Mouse (Mus musculus): ENCODE results near the gene Shmt1. TPM values are rescaled to one million over a fixed set of nuclear protein-coding genes. Genes with fewer than 3 reads are reported as not detected.

Shmt1 gene
- polyA plus RNA-seq, 1 experiment: 6.6 TPM

GRCm38 (mm10) chr11:60811054-60811460, 461 bp downstream of the Shmt1 start:
- H3K27me3 ChIP-seq (ENCODE audit: control insufficient read depth, insufficient read depth, insufficient read length): no peaks in the 10 kb centered on the region
- no peaks in the 10 kb centered on the region for H3K79me2 ChIP-seq (ENCODE audit: control insufficient read depth, insufficient read depth)
- TF ChIP-seq CEBPB (IDR thresholded peaks at IDR 0.05; ENCODE audit: insufficient read depth, poor library complexity, severe bottlenecking): no peak
- peak; percentile 41 for TF ChIP-seq POLR2A (IDR thresholded peaks at IDR 0.05; ENCODE audit: insufficient read length, low read depth)
- TF ChIP-seq USF1 (IDR thresholded peaks at IDR 0.05; ENCODE audit: low read depth): peak; percentile 95
- TF ChIP-seq REST (IDR thresholded peaks at IDR 0.05; ENCODE audit: insufficient read depth, insufficient read length): no peak
- TF ChIP-seq E2F4 (IDR thresholded peaks at IDR 0.05; ENCODE audit: insufficient read depth): peak; percentile 93
- TF ChIP-seq MYOD1 (IDR thresholded peaks at IDR 0.05; ENCODE audit: control insufficient read depth in 1 of 3, insufficient read length in 2 of 3, low read depth in 2 of 3): no peak
- no peak for TF ChIP-seq MYOG (IDR thresholded peaks at IDR 0.05; ENCODE audit: control insufficient read depth in 1 of 3, insufficient read depth in 1 of 3, insufficient read length in 2 of 3, low read depth in 2 of 3)
- peak; percentile 24 for TF ChIP-seq POLR2AphosphoS2 (IDR thresholded peaks at IDR 0.05; ENCODE audit: insufficient read length, low read depth)
- peak; percentile 97 for TF ChIP-seq SRF (IDR thresholded peaks at IDR 0.05; ENCODE audit: control insufficient read depth, insufficient read length, low read depth)
- peak; percentile 92 for TF ChIP-seq MAX (IDR thresholded peaks at IDR 0.05; ENCODE audit: low read depth)

GRCm38 (mm10) chr11:60810046-60810965, 1.2 kb downstream of the Shmt1 start:
- Histone ChIP-seq H3K36me3 (ENCODE audit: control insufficient read depth, insufficient read depth) (no peaks in the 10 kb centered on the region), H3ac (ENCODE audit: control insufficient read depth, insufficient read length) (no peak overlapping the region), H3K4me3 (peak overlapping the region; percentile 46), H3K4me2 (ENCODE audit: low read depth) (peak overlapping the region; percentile 99), H3K79me2 (ENCODE audit: control insufficient read depth, insufficient read depth) (no peaks in the 10 kb centered on the region), H3K27me3 (ENCODE audit: control insufficient read depth, insufficient read depth, insufficient read length) (no peaks in the 10 kb centered on the region)
- TF ChIP-seq REST (IDR thresholded peaks at IDR 0.05; ENCODE audit: insufficient read depth, insufficient read length) (no peak), TCF3 (IDR thresholded peaks at IDR 0.05; ENCODE audit: insufficient read length, low read depth) (no peak), TCF12 (IDR thresholded peaks at IDR 0.05; ENCODE audit: insufficient read depth, poor library complexity, severe bottlenecking) (no peak), MYOD1 (IDR thresholded peaks at IDR 0.05; ENCODE audit: control insufficient read depth in 1 of 3, insufficient read length in 2 of 3, low read depth in 2 of 3) (no peak), POLR2AphosphoS2 (IDR thresholded peaks at IDR 0.05; ENCODE audit: insufficient read length, low read depth) (no peak), SRF (IDR thresholded peaks at IDR 0.05; ENCODE audit: control insufficient read depth, insufficient read length, low read depth) (no peak), MYOG (IDR thresholded peaks at IDR 0.05; ENCODE audit: control insufficient read depth in 1 of 3, insufficient read depth in 1 of 3, insufficient read length in 2 of 3, low read depth in 2 of 3) (no peak), E2F4 (IDR thresholded peaks at IDR 0.05; ENCODE audit: insufficient read depth) (no peak), MAX (IDR thresholded peaks at IDR 0.05; ENCODE audit: low read depth) (no peak), USF1 (IDR thresholded peaks at IDR 0.05; ENCODE audit: low read depth) (no peak), POLR2A (IDR thresholded peaks at IDR 0.05; ENCODE audit: insufficient read length, low read depth) (no peak), CEBPB (IDR thresholded peaks at IDR 0.05; ENCODE audit: insufficient read depth, poor library complexity, severe bottlenecking) (no peak)

More at GRCm38 (mm10) chr11:60811054-60811460, 461 bp downstream of the Shmt1 start:
- Histone ChIP-seq H3ac (ENCODE audit: control insufficient read depth, insufficient read length) (no peak overlapping the region), H3K36me3 (ENCODE audit: control insufficient read depth, insufficient read depth) (no peaks in the 10 kb centered on the region), H3K4me2 (ENCODE audit: low read depth) (peak overlapping the region; percentile 99), H3K4me3 (peak overlapping the region; percentile 46)

- H3K4me3 ChIP-seq: peak overlapping the region; percentile 46
- TF ChIP-seq MYOD1 (IDR thresholded peaks at IDR 0.05; ENCODE audit: control insufficient read depth in 1 of 3, insufficient read length in 2 of 3, low read depth in 2 of 3) (no peak), POLR2AphosphoS2 (IDR thresholded peaks at IDR 0.05; ENCODE audit: insufficient read length, low read depth) (no peak), POLR2A (IDR thresholded peaks at IDR 0.05; ENCODE audit: insufficient read length, low read depth) (no peak)
- H3ac ChIP-seq (ENCODE audit: control insufficient read depth, insufficient read length): no peak overlapping the region
- H3K27me3 ChIP-seq (ENCODE audit: control insufficient read depth, insufficient read depth, insufficient read length): no peaks in the 10 kb centered on the region
- no peaks in the 10 kb centered on the region for H3K36me3 ChIP-seq (ENCODE audit: control insufficient read depth, insufficient read depth)
- H3K4me2 ChIP-seq (ENCODE audit: low read depth): peak overlapping the region; percentile 99
- H3K79me2 ChIP-seq (ENCODE audit: control insufficient read depth, insufficient read depth): no peaks in the 10 kb centered on the region
Observed at GRCm38 (mm10) chr11:60809546-60809945, 2.0 kb downstream of the Shmt1 start.

- Histone ChIP-seq H3ac (ENCODE audit: control insufficient read depth, insufficient read length) (no peak overlapping the region), H3K4me2 (ENCODE audit: low read depth) (no peak overlapping the region), H3K36me3 (ENCODE audit: control insufficient read depth, insufficient read depth) (no peaks in the 10 kb centered on the region), H3K4me3 (no peak overlapping the region), H3K27me3 (ENCODE audit: control insufficient read depth, insufficient read depth, insufficient read length) (no peaks in the 10 kb centered on the region), H3K79me2 (ENCODE audit: control insufficient read depth, insufficient read depth) (no peaks in the 10 kb centered on the region)
- TF ChIP-seq TCF12 (IDR thresholded peaks at IDR 0.05; ENCODE audit: insufficient read depth, poor library complexity, severe bottlenecking) (no peak), MYOD1 (IDR thresholded peaks at IDR 0.05; ENCODE audit: control insufficient read depth in 1 of 3, insufficient read length in 2 of 3, low read depth in 2 of 3) (no peak), TCF3 (IDR thresholded peaks at IDR 0.05; ENCODE audit: insufficient read length, low read depth) (no peak), POLR2A (IDR thresholded peaks at IDR 0.05; ENCODE audit: insufficient read length, low read depth) (no peak)
Observed at GRCm38 (mm10) chr11:60808286-60809070, 3.0 kb downstream of the Shmt1 start.

Measured in myocyte (in vitro differentiated cells).